ENCODE assay signal across 24 mouse cellular contexts in genomic region chr17:64707529-64707928, GRCm38 (mm10).
"Had no signal": no experiment of that assay in that cellular context is flagged by ENCODE, and none has a peak within 500 bp of the region (broad histone marks: within the 10 kb centered on the region; RNA-seq: fewer than 3 reads in every experiment).

No protein-coding gene starts in this region.

- ATAC-seq: midbrain, embryonic 13.5 days; midbrain, embryonic 16.5 days had no signal

- H3K9ac ChIP-seq: kidney, embryonic 15.5 days; liver, embryonic 14.5 days; lung, embryonic 15.5 days; midbrain, embryonic 13.5 days; neural tube, embryonic 13.5 days; stomach, embryonic 15.5 days had no signal

- H3K36me3 ChIP-seq: lung, embryonic 15.5 days; midbrain, embryonic 13.5 days; stomach, embryonic 15.5 days had no signal

- H3K4me3 ChIP-seq: kidney, embryonic 15.5 days; left cerebral cortex, adult 2 months; lung, embryonic 15.5 days; megakaryocyte, embryonic 14.5 days; midbrain, embryonic 10.5 days; midbrain, embryonic 13.5 days; myocyte; neural tube, embryonic 13.5 days; stomach, embryonic 15.5 days had no signal

- DNase-seq: kidney, postnatal 10 days; kidney, postnatal 36 days; layer of hippocampus, postnatal 36 days; lung, adult 18-20 months; lung, postnatal 10 days; lung, postnatal 36 days; retina, postnatal 1 day; right cerebral cortex, postnatal 25 days; spleen, adult 18-20 months; thymus, adult 2 months; thymus, postnatal 14 days; thymus, postnatal 4 days had no signal

- H3K4me2 ChIP-seq: kidney, embryonic 15.5 days; liver, embryonic 11.5 days; lung, embryonic 15.5 days; midbrain, embryonic 13.5 days; neural tube, embryonic 13.5 days; stomach, embryonic 15.5 days had no signal

- H3K27ac ChIP-seq: kidney, embryonic 15.5 days; left cerebral cortex, adult 2 months; liver, embryonic 14.5 days; lung, embryonic 15.5 days; midbrain, embryonic 10.5 days; midbrain, embryonic 13.5 days; neural tube, embryonic 13.5 days; stomach, embryonic 15.5 days had no signal

- H3K27me3 ChIP-seq: kidney, embryonic 15.5 days; lung, embryonic 15.5 days; megakaryocyte, embryonic 14.5 days; midbrain, embryonic 13.5 days; neural tube, embryonic 13.5 days; stomach, embryonic 15.5 days had no signal

- H3K4me1 ChIP-seq: kidney, embryonic 15.5 days; lung, embryonic 15.5 days; neural tube, embryonic 13.5 days; stomach, embryonic 15.5 days had no signal

- H3K9me3 ChIP-seq: kidney, embryonic 15.5 days; lung, embryonic 15.5 days; megakaryocyte, embryonic 14.5 days; midbrain, embryonic 10.5 days; midbrain, embryonic 13.5 days; neural tube, embryonic 13.5 days; stomach, embryonic 15.5 days had no signal
